Mouse (Mus musculus): ENCODE data around the gene Ninl. TPM values are rescaled to one million over a fixed set of nuclear protein-coding genes. Genes with fewer than 3 reads are reported as not detected.

Ninl gene
- 19.6 and 20.9 TPM in 2 replicates for polyA plus RNA-seq (2016; fragmentation: Nextera tagmentation; extraction: Ambion mirVana)

DNA sequence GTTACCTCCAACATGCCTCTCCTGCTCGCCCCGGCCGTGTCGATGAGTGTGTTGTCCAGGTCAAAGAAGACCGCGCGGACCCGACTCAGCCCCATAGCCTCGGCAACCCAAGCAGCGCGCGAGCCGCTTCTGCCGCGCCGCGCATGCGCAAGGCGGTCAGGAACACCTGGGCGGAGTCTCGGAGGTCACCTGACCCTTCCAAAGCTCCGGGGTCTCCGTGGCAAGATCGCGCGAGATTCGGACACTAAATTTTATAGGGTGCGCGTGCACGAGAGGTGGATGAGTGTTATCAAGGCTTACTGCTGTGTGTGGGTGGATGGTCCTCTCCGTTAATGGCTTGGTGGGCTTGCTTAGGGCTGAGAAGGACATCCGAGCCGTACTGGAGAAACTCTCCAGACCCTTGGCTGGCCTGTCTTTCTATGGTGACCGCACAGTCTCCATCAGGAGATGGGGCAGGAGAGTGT, at the start of gene Ninl, which contains the start of gene Nanp:
Ninl (minus strand) TSS at position 151 of the 464 bp plus-strand sequence.
Nanp (minus strand) TSS at position 167 of the 464 bp plus-strand sequence.
- peak; percentile 93 for DNase-seq (ENCODE audit: low spot score)
- Histone ChIP-seq H3K9me3 (replicated peaks) (no peaks in the 10 kb centered on the region), H3K27me3 (ENCODE audit: low read depth, poor library complexity, severe bottlenecking) (no peaks in the 10 kb centered on the region), H3K4me3 (peak within 1 kb of the TSS; percentile 80), H3K27ac (replicated peaks) (peak within 1 kb of the TSS; percentile 92), H3K4me1 (peaks cover 19% of the 10 kb centered on the region), H3K36me3 (peaks cover 4% of the 10 kb centered on the region; the same call in 1 of the 2 replicates)
- WGBS: 2% methylated on average over 34 of the region's 34 CpGs

DNA sequence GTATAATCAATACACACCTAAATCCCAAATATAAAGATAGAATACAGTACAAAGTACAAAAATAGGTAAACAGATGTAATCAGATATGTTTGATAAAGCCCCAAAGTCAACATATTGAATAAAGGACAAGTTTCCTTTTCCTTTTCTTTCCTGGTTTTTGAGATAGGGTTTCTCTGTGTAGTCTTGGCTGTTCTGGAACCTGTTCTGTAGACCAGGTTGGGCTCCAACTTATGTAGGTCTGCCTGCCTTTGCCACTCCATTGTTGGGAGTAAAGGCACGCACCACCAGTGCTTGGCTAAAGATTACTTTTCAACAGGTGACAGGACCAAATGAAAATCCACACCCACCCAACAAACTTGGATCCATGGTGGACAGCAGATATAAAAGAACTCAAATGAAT, 17.5 kb upstream of the Ninl start:
- Histone ChIP-seq H3K27me3 (ENCODE audit: low read depth, poor library complexity, severe bottlenecking) (no peaks in the 10 kb centered on the region), H3K9me3 (replicated peaks) (peaks cover 10% of the 10 kb centered on the region)
- WGBS: 77% methylated on average over 1 of the region's 1 CpGs

DNA sequence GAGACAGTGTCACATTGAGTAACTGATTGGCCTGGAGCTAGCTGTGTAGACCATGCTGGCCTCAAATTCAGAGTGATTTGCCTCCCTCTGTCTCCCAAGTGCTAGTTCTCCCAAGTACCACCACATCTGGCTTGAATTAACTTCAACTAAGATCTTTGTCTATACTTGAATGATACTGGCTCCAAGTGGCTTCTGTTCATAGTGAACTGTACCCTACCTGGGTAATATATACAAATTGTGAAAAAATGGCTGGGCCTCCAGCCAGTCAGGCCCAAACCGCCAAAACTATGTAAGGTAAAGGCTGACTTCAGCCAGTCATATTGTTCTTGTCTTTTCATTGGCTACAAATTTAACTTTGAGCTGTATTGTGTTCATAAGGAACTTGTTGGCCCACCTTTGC, 1.2 kb upstream of the Ninl start:
- Histone ChIP-seq H3K27me3 (ENCODE audit: low read depth, poor library complexity, severe bottlenecking) (no peaks in the 10 kb centered on the region), H3K4me1 (peaks cover 19% of the 10 kb centered on the region), H3K9me3 (replicated peaks) (no peaks in the 10 kb centered on the region), H3K27ac (replicated peaks) (no peak overlapping the region), H3K4me3 (peak overlapping the region; percentile 80; the same call in 1 of the 2 replicates), H3K36me3 (no peaks in the 10 kb centered on the region)
- DNase-seq (ENCODE audit: low spot score): no peak
- 93% methylated on average over 1 of the region's 1 CpGs for WGBS

More for the DNA sequence above, 17.5 kb upstream of the Ninl start:
- DNase-seq (ENCODE audit: low spot score): no peak
- no peak overlapping the region for H3K4me3 ChIP-seq
- no peaks in the 10 kb centered on the region for H3K4me1 ChIP-seq
- no peak overlapping the region for H3K27ac ChIP-seq (replicated peaks)
- no peaks in the 10 kb centered on the region for H3K36me3 ChIP-seq

DNA sequence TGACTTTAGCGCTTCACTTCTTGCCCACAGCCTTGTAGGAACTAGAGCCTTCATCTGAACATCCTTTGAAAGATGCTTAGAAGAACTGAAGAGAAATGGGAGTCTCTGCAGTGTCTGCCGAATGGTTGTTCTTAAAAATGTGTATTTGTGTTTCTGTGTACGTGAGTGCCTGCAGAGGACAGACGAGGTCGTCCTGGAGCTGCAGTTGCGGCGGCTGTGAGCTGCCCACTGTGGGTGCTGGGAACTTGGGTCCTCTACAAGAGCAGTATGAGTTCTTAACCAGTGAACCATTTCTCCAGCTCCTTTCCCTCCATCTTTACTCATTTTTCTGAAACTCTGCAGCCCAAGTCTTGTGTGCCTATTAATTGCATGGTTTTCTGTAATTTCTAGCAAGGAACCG, 544 bp upstream of the Ninl start:
- Histone ChIP-seq H3K27ac (replicated peaks) (peak overlapping the region; percentile 92), H3K9me3 (replicated peaks) (no peaks in the 10 kb centered on the region), H3K27me3 (ENCODE audit: low read depth, poor library complexity, severe bottlenecking) (no peaks in the 10 kb centered on the region), H3K4me1 (peaks cover 19% of the 10 kb centered on the region), H3K4me3 (peak overlapping the region; percentile 80), H3K36me3 (no peaks in the 10 kb centered on the region)
- WGBS: 53% methylated on average over 8 of the region's 8 CpGs
- no peak for DNase-seq (ENCODE audit: low spot score)

DNA sequence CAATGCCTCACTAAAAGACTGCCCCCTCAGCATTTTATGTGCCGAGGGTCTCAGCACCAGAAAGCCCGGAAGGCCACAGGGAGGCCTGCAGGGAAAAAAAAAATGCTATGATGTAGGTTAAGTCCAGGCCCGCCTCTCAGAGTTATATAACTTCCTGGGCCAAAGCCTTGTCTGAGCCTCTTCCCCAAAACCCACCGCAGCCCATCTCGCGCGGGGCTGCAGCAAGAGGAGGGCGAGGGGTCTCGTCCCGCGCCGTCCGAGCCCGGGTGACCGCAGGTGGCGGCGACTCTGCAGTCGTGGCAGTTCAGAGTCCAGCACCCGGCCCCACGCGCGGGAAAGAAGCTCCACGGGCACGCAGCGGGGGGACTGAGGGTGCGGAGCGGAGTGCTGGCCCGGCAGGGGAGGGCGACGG, 365 bp downstream of the Ninl start:
- Histone ChIP-seq H3K27ac (replicated peaks) (peak overlapping the region; percentile 92), H3K4me3 (peak overlapping the region; percentile 80), H3K9me3 (replicated peaks) (no peaks in the 10 kb centered on the region), H3K27me3 (ENCODE audit: low read depth, poor library complexity, severe bottlenecking) (no peaks in the 10 kb centered on the region), H3K4me1 (peaks cover 19% of the 10 kb centered on the region), H3K36me3 (peaks cover 8% of the 10 kb centered on the region; the same call in 1 of the 2 replicates)
- peak; percentile 71 for DNase-seq (ENCODE audit: low spot score)
- WGBS: under 1% methylated on average over 30 of the region's 30 CpGs

DNA sequence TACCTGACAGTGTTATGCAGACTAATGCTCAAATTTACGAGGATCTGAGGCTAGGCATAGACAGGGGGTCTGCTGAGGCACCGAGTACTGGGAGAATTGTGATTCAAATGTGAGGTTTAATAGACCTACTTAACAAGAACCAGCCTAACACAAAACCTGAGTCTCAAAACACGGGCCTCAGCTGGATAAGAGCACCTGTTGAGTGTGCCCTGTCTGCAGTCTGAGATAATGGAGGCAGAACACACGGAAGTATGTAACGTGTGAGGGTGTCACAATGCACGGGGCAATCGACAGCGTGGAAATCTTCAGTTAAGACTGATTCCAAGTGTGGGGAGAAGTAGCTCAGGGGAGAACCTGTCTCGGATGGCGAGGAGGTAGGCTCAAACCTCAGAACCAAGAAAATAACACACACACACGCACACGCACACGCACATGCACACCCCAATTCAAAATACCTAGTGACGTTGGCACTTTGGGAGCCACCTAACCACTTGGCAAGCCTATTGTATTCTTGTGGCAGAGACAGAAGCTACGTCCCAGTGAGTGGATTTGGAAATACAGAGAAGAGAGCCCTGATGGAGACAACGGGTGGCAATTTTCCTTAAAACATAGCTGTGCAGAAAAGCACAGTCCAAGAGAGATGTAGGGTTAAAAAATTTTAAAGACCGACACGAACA, 1.2 kb downstream of the Ninl start:
- Histone ChIP-seq H3K27ac (replicated peaks) (peak overlapping the region; percentile 92), H3K4me1 (peaks cover 19% of the 10 kb centered on the region), H3K36me3 (peaks cover 12% of the 10 kb centered on the region), H3K4me3 (peak overlapping the region; percentile 80), H3K27me3 (ENCODE audit: low read depth, poor library complexity, severe bottlenecking) (no peaks in the 10 kb centered on the region), H3K9me3 (replicated peaks) (no peaks in the 10 kb centered on the region)
- DNase-seq (ENCODE audit: low spot score): peak; percentile 17
- WGBS: 74% methylated on average over 18 of the region's 18 CpGs

DNA sequence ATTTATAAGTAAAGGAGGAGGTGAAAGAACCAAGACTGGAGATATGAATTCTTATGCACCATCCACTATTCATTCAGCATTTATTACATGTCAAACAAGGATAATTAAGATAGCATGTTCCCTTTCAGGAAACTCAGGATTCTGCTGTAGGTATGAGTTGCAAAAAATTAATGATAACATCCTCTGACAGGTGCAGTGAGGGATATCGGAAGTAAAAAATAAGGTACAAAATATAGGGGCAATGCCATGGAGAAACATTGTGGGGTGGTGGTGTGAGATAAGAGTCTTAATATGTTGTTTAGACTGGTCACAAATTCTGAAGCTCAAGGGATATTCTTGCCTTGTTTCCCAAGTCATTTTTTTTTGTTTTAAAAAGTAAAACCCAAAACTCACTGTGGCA, 1.9 kb downstream of the Ninl start:
- no peak for DNase-seq (ENCODE audit: low spot score)
- peak overlapping the region; percentile 80; the same call in 1 of the 2 replicates for H3K4me3 ChIP-seq
- no peaks in the 10 kb centered on the region for H3K9me3 ChIP-seq (replicated peaks)

DNA sequence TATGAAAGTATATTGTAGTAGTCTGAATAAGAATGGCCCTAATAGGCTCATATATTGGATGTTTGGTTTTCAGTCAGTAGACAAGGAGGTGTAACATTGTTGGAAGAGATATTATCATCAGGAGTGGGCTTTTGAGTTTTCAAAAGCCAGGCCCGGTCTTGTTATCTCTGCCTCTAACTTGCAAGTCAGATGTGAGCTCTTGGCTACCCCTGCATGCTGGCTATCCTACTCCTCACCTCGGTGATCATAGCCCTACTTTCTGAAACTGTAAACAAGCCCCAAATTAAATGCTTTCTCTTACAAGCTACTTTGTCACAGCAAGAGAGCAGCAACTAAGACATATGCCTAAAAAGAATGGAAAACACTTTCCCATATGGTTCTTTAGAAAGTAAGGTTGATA, 2.5 kb downstream of the Ninl start:
- 92% methylated on average over 2 of the region's 2 CpGs for WGBS
- Histone ChIP-seq H3K9me3 (replicated peaks) (no peaks in the 10 kb centered on the region), H3K27ac (replicated peaks) (no peak overlapping the region), H3K4me1 (peaks cover 19% of the 10 kb centered on the region), H3K4me3 (no peak overlapping the region), H3K36me3 (peaks cover 19% of the 10 kb centered on the region), H3K27me3 (ENCODE audit: low read depth, poor library complexity, severe bottlenecking) (no peaks in the 10 kb centered on the region)
- no peak for DNase-seq (ENCODE audit: low spot score)

More for the DNA sequence above, 1.9 kb downstream of the Ninl start:
- 98% methylated on average over 1 of the region's 1 CpGs for WGBS
- H3K27me3 ChIP-seq (ENCODE audit: low read depth, poor library complexity, severe bottlenecking): no peaks in the 10 kb centered on the region
- peaks cover 19% of the 10 kb centered on the region for H3K36me3 ChIP-seq
- peaks cover 19% of the 10 kb centered on the region for H3K4me1 ChIP-seq
- H3K27ac ChIP-seq (replicated peaks): no peak overlapping the region

DNA sequence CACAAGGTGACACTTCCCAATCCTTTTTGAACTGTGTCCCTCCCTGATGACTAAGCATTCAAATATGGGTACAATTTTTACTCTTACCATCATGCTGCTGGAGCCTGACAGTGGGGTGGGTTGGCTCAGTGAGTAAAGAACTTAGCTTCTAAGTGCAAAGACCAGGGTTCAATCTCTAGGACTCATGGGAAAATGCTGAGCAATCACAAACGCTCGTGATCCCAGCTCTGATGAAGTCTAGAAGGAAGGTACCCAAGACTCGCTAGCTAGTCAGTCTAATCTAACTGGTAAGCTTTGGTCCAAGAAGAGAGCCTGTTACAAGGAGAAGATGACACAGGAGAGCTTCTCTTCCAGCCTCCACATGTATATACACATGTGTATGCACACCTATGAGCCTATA, 4.7 kb downstream of the Ninl start:
- Histone ChIP-seq H3K4me1 (peaks cover 14% of the 10 kb centered on the region), H3K9me3 (replicated peaks) (no peaks in the 10 kb centered on the region), H3K4me3 (no peak overlapping the region), H3K27me3 (ENCODE audit: low read depth, poor library complexity, severe bottlenecking) (no peaks in the 10 kb centered on the region), H3K36me3 (peaks cover 20% of the 10 kb centered on the region), H3K27ac (replicated peaks) (no peak overlapping the region)
- DNase-seq (ENCODE audit: low spot score): no peak
- 91% methylated on average over 3 of the region's 3 CpGs for WGBS

DNA sequence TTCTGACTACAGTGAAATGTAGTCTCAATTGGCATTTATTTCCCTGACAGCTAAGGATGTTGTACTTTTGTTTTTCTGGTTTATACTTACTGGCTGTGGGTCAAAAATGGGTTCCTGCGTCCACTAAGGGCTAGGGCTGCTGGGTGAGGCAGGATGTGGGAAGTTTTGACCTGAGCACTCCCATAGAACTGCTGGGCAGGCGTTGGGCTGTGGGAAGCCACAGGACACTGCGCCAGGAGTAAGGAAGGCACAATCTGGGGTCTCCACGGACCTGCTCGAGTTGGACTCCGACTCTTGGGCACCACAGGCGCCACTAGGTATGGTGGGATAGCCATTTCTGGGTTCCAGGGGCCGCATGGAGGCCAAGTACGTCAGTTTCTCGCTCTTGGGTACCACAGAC, 18.0 kb downstream of the Ninl start:
- Histone ChIP-seq H3K27ac (replicated peaks) (no peak overlapping the region), H3K36me3 (peaks cover 7% of the 10 kb centered on the region)
- WGBS: 90% methylated on average over 10 of the region's 10 CpGs

DNA sequence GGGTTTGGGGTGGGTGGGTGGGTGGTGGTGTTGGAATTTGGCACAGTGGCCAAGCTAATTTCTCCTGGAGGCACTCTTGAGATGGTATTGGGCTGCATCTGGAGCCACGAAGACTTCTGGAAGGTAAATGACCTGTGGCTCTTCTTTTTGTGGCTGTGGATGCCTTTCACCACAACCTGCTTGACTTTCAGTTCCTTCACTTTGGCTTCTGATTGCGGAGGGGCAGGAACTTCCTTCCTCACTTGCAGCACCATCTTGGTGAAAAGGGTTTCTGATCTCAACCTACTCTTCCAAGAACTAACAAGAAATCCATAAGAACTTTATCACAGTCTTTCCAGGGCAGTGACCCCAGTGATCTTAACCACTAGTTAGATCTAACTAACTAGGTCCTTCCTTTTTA, 23.9 kb downstream of the Ninl start:
- H3K27ac ChIP-seq (replicated peaks): no peak overlapping the region
- H3K4me3 ChIP-seq: no peak overlapping the region
- no peaks in the 10 kb centered on the region for H3K27me3 ChIP-seq (ENCODE audit: low read depth, poor library complexity, severe bottlenecking)
- DNase-seq (ENCODE audit: low spot score): no peak
- no peaks in the 10 kb centered on the region for H3K4me1 ChIP-seq
- H3K36me3 ChIP-seq: no peaks in the 10 kb centered on the region
- no peaks in the 10 kb centered on the region for H3K9me3 ChIP-seq (replicated peaks)
- WGBS: 79% methylated on average over 2 of the region's 2 CpGs

More for the DNA sequence above, 18.0 kb downstream of the Ninl start:
- DNase-seq (ENCODE audit: low spot score): no peak
- no peak overlapping the region for H3K4me3 ChIP-seq
- H3K4me1 ChIP-seq: no peaks in the 10 kb centered on the region
- no peaks in the 10 kb centered on the region for H3K27me3 ChIP-seq (ENCODE audit: low read depth, poor library complexity, severe bottlenecking)
- no peaks in the 10 kb centered on the region for H3K9me3 ChIP-seq (replicated peaks)

DNA sequence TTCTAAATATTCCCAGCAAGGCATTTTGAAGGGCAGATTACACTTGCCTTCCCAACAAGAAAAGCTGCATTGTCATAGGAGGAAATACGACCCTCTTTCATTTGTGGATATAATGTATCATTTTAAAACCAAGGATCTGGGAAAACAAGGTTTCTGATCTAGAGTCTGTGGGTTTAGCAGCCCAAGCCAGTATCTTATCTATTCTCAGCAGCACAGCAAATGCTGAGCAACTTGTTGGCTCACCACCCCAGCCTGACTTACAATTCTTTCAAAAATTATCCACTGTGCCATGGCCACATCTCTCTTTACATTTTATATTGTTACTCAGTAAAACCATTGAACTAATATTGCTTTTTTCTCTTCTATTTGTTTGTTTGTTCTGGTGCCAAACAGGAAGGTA, 27.9 kb downstream of the Ninl start:
- Histone ChIP-seq H3K4me1 (peaks cover 28% of the 10 kb centered on the region), H3K27ac (replicated peaks) (no peak overlapping the region), H3K4me3 (no peak overlapping the region), H3K36me3 (no peaks in the 10 kb centered on the region), H3K9me3 (replicated peaks) (no peaks in the 10 kb centered on the region), H3K27me3 (ENCODE audit: low read depth, poor library complexity, severe bottlenecking) (0 out of 2 replicates have a peak, but pooled peaks cover 2% of the 10 kb centered on the region)
- WGBS: 83% methylated on average over 1 of the region's 1 CpGs
- DNase-seq (ENCODE audit: low spot score): no peak

DNA sequence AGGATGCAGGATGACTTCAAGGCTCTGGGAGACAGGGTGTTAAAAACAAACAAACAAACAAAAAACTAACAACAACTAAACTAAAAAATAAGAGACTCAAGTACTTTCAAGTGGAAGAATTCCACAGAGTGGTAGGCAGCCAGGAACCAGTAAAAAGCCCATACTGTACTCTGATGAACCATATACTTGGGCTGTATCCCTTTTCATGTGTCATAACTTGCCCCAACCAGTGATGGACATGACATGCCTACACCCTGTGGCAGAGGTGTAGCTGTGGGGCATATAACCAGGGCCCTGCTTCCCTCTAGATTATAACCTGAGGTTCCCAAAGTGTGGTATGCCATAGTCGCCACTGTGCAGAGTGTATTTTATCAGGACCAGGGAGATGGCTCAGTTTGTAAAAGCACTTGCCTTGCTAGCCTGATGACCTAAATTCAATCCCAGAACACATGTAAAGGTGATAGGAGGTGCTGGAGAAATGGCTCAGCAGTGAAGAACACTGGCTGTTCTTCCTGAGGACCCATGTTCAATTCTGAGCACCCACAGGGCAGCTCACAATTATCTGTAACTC, 29.6 kb downstream of the Ninl start:
- peak overlapping the region; percentile 96 for H3K27ac ChIP-seq (replicated peaks)
- no peak for DNase-seq (ENCODE audit: low spot score)
- 68% methylated on average over 1 of the region's 1 CpGs for WGBS
- H3K4me3 ChIP-seq: peak overlapping the region; percentile 81
- no peaks in the 10 kb centered on the region for H3K9me3 ChIP-seq (replicated peaks)
- no peaks in the 10 kb centered on the region for H3K36me3 ChIP-seq
- 0 out of 2 replicates have a peak, but pooled peaks cover 2% of the 10 kb centered on the region for H3K27me3 ChIP-seq (ENCODE audit: low read depth, poor library complexity, severe bottlenecking)
- peaks cover 29% of the 10 kb centered on the region for H3K4me1 ChIP-seq

Measured in midbrain, embryonic 10.5 days (tissue).